Mouse (Mus musculus) right cerebral cortex, postnatal 14 days (tissue): Measurements from ENCODE around the gene Tns3.

Experiments used
- DNase-seq: peaks from one replicate; pipeline ENCODE4 v3.0.0; 2022

The Tns3 gene

DNA sequence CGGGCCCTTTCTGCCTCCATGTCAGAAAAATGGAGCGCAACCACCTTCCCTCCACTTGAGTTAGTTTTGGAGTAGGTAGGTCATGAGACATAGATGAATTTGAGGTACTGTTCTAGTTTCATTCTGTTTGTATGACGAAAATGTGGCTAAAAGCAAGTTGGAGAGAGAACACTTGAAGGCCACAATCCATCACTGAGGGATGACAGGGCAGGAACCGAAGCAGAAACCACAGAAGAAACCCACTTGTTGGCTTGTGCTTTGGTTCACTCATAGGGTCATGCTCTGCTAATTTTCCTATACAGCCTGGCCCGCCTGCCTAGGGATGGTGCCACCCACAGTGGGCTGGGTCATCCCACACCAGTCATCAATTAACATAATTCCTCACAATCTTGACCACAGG, 14.9 kb upstream of the Tns3 start:
- DNase-seq: no peak

DNA sequence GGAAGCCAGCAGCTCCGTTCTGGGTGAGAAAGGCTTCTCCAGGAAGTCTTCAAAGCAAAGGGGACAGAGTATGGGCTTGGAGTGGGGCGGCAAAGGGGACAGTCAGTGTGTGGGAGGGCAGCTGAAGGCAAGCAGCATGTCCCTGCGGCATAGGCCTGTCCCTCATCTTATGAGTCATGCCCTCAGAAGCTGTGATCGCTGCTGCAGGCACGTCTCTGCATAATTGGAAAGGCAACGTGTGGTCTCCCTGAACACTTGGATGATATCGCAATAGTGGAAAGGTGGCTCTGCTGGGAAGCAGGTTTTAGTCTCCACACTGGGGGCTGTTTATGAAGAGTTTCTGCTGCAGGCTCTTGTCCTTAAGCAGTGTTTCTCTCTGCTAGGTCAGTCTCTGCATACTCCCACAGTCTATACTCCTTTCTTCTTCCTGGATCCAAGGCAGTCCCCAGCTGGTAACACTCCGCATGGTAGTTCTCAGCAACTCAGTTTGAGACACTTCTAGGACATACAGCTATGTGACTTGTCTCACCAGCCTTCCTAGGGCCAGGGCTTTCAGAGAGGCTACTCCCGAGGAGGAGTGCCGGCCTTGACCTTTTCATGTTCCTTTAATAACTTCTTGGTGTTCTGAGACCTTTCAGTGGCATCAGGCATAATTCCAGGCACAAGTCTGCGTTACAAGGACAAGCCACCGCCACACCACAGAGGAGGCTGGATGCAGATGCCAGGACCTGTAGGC, 14.1 kb upstream of the Tns3 start:
- DNase-seq: no peak

DNA sequence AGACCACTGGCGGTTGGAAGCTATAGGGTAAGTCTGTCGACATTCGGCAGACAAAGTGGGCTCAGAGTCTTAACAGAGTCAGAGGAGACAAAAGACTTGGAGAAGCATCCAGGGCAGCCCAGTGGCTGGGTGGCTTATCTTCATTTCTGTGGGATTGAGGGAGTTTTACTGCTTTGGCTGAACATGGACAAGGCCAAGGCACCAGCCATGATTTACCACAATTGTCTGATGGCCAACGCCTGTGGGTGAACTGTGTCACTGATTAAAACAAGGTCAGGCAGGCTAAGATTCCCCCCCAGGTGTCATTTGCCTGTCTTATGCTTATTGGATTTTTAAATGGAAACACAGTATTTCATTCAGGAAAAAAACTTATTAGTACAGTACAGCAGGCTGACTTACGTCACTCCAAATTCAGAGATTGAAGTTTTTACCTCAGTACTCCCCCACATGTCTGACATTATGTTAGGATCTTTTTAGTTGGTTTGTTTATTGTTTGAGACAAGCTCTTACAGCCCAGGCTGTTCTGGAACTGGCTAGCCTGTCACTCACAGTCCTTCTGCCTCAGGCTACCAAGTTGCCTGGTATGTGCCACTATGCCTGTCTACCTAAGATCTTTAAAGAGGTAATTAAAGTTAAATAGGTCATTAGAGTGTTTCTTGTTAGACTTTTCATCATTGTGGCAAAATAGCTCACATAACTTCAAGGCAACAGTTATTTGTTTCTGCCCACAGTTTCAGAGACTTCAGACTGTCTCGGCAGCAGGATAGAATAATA, 11.6 kb upstream of the Tns3 start:
- no peak for DNase-seq

DNA sequence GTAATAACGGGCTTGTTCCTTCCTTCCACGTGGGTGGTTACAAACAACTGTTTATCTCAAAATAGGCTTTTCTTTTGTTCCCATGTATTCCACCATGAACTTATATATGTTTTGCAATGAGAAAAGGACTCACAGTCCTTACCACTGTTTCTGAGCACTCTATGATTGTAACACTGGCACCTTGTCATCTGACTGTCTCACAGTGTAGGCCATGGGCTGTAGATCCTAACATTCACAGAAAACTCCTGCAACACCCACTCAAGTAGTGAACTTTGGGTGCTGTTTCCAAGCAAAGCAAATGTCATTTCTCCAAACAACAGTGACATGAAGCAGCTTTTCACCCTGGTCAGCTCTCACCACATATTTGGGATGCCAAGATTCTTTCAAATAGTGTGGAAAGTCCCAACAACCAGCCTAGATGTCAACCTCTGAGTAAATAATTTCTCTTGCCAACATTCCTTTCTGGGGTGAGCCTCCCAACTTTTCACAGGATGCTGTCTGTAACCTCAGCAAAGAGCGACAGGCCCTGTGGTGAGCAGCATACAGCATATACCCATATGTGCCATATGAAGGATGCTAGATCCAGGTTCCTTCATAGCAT, 10.3 kb upstream of the Tns3 start:
- DNase-seq: no peak

DNA sequence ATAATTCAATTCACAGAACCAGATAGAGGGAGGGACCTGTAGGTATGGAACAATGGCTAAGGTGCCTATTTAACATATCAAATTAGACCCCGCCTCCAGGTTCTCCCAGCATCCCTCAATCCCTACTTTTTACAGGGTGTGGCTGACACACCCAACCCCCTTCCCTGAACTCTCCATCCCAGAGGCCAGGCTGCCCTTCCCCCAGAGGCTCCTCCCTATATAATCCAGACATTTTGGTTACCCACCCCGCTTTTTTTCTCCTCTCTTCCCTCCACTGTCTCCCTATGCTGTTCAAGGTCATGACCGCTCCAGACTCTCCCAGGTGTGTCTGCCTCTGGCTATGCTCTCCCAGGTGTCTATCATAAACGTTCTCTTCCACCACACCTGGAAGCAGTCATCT, 7.4 kb upstream of the Tns3 start:
- DNase-seq: no peak

DNA sequence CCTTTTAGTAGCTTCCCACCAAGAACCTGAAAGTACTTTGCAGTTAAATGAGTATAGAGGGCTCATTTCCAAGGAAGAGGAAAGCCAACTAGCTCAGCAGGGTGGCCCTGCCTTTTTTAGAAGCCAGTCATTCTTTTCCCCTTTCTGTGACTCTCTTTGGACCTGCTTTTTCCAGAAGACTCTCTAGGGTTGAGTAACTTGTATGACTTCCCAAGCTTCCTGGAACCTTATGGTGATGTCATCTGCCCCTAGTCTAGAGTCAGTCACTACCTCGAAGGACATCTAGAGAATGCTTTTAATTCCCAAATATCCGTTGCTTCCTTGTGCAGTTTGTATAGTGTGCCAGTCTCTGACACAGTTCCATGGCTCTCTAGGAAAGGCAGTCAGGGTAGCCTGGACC, 4.8 kb upstream of the Tns3 start:
- no peak for DNase-seq

DNA sequence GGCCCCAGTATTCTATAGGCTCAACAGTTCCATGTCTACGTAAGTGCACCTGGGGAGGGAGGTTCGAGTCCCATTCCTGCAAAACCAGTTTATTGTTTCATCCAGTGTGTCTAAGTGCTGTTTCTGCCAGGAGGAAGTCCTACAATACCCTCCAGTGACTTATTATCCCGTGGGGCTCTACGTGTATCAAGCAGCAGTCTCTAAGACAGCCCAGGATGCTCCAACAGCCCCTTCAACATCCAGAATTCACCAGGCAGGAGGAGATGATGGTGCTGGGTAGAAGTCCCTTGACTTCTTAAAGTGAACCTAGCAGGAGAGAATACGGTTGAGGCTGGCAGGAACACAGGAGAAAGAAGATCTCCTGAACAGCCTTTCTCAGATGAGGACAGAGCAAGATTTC, 462 bp upstream of the Tns3 start:
- no peak for DNase-seq

DNA sequence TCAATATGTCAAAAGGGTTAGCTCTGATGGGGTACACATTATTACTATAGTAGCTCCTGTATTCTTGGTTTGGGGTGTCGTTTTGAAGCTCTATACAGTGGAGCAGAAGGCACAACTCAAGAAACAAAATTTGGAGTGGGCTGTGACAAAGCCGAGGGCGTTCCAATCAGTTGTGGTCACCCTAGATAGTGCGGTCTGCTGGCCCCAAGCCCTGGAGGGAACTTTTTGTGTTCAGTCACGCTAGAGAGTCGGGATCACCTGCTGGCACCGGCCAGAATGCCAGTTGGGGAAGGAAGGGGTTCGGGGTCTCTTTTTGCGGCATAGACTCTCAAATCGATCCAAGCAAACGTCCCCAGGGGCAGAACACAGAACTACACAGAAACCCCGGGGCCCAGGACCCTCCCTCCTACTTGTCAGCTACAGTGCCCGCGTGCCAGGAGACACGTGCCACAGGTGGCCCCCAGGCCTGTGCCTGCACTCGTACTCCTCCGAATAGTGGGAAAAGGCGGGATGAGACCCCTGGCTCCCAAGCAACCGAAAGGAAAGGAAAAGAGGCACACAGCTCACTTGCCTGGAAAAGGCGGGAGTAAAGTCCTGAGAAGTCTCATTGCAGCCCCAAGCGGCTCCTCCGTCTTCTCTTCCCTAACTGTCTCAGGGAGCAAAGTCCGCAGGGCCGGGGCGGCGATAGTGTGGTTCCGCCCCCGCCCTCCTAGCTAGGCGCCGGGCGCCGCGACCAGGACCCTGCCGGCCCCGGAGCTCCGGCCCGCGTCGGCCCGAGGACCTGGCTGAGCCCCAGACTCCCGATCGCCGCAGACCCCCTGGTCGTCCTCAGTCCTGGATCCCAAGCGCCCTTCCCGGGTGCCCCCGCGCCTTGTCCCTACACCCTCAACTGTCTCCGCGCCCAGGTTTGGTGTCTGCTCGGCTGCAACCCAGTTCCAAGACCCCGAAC, 617 bp downstream of the Tns3 start:
- DNase-seq: peak; percentile 23

DNA sequence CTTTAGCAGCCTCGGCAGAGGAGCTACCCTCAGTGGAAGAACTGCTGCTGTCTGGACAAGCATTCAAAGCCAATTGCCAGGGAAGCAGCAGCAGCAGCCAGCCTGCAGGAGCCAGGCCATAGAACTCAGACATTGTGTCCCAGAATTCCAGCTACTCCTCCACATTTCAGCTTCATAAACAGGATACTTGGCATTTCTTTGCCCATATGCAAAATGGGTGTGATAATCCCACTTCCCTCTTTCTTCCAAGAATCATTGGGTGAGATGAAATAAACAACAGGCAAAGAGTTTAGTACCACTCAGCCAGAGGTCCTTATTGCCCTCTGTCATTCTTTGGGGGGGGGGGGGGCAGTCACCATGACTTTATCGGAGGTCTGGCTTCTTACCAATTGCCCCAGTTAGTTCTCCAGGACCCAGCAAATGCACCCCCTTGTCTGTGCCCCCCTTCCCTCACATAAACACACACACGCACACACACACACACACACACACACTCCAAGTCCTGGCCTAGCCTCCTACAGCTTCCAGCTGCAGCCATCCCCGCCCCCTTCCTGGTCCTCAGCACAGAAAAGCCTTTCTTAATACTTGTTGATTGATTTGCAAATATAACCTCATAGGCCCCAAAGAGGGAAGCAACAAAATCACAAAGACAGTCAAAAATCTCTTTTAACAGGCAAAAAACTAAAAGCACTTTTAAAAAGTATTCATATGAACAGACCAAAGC, 1.5 kb downstream of the Tns3 start:
- DNase-seq: peak; percentile 32

DNA sequence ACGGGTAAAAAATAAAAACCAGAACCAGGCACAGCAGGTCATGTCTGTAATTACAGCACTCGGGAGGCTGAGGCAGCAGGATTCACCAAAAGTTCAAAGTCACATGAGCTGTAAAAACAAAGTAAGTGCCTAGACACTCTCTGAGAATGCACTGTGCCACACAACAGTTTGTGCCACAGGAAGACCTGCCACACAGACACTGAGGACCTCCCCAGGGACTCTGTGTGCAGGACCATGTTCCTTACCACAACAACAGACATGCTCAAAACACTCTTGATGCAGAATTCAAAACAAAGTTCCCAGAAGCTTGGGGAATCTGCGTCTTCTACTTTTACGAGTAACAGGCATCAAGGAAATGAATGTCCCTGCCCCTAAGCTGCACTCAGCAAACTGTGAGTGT, 3.4 kb downstream of the Tns3 start:
- DNase-seq: no peak

DNA sequence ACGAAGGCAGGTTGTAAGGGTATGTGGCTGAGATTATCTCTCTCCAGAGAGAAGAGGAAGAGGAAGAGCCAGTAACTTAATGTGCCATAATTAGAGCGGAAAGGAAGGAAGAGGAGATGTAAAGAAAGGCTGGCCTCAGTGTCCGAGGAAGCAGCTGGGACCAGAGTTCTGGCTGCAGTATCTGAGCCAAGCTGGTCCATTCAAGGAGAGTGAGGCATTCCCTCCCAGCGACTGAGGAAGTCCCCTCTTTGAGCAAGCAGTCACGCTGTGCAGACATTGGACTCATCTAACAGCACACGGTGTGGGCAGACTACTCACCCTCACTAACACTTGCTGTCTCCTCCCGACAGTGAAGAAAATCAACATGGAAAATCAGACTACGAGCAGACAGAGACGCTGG, 4.5 kb downstream of the Tns3 start:
- DNase-seq: no peak

DNA sequence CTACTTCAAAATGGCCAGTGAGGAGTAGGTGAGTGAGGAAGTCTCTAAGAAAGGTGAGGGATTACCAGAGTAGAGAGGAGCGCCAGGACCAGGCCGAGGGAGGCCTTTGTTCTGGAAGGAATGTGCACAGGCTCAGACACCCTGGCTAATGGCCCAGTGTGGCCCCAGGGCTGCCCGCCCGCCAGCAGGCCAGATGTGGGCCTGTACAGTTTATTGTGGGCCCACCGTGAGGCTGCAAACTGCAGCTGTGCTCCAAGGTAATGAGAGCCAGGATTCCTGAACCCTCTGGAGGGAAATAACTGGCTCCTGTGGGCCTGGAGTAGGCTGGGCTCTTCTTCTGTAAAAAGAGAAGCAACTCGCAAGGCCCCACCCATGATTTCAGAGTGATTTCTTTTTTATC, 5.3 kb downstream of the Tns3 start:
- no peak for DNase-seq

DNA sequence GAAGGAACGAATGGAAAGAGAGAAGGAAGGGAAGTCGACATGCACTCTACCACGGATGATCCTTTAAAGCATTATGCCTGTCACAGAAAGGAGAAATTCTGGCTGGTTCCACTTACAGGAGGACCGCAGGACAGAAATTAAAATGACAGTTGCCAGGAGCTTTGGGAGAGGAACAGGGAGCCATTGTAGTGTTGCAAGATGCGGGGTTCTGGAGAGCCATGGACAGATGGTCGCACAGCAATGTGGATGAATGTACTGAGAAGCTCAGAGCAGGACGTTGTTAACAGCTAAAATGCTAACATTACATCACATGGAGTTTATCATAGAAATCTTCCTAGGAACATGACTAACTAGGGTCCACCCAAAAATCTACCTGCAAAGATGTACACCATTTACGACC, 6.8 kb downstream of the Tns3 start:
- DNase-seq: no peak

DNA sequence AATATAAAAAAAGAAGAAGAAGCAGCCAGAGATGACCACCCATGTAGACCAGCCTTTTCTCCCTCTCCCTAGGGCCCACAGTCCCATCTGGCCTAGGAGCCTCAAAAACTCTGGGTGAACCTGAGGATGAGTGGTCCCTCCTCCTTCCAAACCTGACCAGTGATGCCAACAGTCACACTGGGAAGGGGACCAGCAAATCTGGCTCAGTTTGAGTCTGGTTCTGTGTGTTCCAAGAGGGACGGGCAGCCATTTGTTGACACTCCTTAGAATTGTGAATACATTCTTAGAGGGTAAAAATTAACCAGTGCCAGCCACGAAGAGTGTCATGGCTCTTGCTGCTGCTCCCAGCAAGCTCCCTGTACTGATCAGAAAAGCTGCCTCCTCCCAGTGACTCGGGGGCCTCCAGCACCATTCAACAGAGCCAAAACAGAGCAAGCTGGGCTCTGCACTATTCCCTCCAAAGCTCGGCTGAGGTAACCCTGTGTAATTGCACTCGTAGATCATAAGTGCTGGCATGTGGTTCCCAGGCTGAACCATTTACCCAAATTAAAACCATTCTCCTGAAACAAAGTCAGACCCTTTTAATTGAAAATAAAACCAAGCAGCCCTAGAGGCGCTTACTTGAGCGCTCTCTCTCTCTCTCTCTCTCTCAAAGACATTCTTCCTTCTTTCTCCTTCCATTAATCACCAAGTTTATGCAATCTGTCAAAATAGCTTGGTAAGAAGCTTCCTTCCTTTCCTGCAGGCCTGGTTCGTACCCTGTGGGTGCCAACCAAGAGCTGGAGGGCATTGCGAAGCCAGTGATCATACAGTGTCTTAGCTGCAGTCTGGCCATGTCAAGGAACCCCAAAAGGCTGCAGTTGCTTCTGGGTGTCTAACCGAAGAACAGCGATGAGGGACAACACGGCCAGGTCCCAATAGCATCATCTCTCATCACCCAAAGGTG, 7.6 kb downstream of the Tns3 start:
- no peak for DNase-seq

DNA sequence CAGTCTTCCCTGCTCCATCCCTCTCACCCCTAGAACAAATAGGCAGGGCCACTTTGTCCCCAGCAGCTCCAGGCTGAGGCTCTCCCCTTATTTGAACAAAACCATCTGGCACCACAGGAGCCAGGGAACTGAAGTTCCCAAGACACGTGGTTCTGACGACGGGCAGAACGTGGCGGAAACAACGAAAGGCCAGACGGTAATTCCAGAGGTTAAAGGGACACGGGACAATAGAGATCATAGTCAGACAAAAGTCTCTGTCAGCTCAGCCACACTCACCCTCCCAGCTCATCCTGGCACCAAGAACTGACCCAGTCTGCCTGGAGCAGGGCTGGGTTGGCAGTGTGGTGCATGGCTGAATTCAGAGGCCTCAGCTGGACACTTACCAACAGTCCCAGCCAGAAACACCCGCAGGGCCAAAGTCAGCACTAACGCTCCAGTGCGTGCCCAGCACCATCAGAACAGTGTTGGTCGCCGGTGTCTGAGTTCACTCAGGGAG, 10.5 kb downstream of the Tns3 start:
- no peak for DNase-seq

DNA sequence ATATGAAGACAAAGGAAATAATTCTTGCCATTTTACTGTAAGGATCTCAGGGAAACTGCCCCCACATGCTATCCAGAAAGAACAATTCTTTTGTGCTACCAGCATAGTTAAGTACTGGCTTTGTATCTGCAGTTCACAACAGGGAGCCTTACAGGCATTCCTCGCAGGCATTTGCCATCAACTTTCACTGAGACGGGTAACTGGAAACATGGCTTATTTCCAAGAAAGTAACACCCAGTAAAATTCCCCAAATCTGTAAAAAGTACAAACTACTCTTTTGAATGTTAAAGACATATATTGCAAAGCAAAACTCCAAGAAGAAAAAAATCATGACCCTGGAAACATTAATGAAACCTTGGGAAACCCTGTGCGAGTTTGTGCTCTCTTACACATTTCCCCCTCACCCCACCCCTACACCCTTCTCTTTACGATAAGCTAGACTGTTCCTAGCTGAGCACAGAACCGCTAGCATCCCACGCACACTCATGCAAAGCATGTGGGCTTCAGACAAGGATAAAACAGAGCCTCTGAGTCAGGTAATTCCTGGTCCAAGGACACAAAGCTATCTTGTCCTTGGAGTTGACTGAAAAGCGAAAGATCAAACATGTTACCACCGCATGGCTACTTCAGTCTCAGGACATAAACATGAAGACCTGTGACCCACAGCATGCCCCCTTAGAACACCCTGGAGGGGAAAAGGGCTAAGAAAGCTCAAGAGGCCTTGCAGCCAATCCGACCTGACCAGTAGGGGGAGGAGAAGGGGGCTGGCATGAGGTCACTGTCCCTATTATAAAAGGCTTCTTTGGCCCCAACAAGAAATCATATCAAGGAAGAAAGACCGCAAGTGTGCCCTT, 11.3 kb downstream of the Tns3 start:
- DNase-seq: no peak

DNA sequence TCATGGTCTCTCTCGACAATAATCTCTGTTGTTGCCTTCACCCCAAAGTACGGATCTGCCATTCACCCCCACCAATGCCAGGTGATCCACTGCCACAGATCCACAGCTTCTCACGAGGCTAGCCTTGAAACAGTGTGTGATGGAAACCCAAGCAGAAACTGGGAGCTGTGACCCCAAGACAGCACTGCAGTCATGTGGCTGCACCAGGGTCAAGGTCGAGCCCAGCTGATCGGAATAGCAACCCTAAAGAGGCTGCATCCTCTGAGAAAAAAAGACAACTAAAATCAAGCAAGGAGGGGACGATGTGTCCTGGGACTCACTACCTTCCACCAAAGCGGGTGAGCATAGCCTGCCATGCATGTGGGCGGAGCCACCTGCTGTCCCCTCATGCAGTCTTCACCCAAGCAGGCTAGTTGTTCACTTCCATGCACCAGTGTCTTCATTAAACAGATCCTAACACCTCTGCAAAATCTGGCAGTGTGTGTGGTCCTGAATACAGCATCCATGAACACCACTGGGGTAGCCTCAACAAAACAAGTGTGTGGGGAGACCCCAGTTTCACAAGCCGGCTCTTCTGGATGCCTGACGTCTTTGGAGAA, 12.1 kb downstream of the Tns3 start:
- no peak for DNase-seq

DNA sequence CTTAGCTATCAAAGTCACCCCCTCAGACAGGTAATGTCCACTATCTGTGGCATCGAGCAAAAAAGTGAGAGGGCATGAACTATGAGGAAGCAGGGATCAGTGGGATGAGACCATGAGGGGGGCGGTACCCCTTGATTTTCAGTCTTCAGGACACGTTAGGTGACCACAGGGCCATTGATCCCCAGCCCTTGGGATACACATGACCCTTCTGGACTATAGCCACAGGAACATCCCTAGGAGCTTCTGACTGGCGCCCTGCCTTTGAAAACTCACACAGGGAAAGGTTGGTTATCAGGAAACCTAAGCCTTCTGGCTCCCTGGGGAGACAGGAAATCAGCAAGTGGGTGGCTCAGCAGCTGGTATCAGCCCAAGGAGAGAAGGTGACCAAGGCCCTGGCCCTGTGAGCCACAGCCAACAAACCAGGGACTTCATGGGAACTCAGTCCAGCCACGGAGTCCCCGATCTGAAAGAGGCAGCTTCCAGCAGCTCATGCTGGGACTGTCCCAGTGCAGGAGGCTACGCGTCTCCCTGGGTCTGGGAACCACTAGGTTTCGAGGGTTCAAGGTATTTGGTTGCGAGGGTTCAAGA, 12.8 kb downstream of the Tns3 start:
- no peak for DNase-seq

DNA sequence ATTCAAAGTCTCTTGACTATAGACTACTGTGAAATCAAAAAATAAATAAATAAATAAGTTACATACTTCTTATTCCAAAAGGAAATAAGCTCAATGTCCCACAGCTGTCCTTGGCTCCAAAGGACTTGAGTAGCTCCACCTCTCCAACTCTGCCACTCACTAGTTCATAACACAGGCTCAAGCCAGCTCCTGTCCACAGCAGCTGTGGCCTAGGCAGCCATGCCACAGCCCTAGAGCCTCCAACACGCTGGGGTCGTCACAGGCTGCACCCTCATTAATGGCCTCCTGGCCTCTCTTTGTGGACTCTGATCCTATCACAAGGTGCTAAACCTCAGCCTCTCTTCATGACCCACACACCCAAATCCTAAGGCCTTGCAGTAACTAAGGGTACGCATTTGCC, 18.7 kb downstream of the Tns3 start:
- no peak for DNase-seq
